Mouse (Mus musculus) erythroblast, embryonic 14.5 days (primary cell): ENCODE results near the gene Ppp1r35.

Experiments
- GATA1 ChIP-seq: IDR thresholded peaks from 2 replicates; pipeline ENCODE4 v1.6.1; 2012; ENCODE audit warnings: low read length, inconsistent platforms, mixed read lengths
- TAL1 ChIP-seq: IDR thresholded peaks from 3 replicates; pipeline ENCODE4 v1.6.1; 2012; ENCODE audit warnings: low read length, inconsistent platforms, mixed read lengths

GRCm38 (mm10) chr5:137748130-137748770 is 30.4 kb upstream of the Ppp1r35 start:
- TF ChIP-seq GATA1 (no peak), TAL1 (no peak)
